Mouse (Mus musculus): ENCODE results near the gene Gipc3.

DNA sequence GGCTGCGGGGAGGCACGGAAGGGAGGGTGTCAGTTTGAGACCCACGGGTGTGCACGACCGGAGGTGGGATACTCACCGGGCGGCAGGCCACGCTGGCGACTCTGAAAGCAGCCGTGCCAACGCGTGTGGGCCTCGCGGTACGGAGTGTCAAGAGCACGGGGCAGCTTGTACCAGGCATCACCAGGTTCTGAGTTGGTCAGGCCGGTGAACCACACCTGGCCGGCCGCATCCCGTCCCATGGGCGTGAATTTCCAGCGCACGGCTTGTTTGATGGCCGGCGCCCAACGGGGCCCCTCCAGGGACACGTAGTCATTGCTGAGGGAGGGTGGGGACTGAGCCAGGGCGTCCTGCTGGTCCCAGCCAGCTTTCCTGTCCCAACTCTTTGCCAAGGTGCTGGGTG, 21.6 kb upstream of the Gipc3 start:
- no peak for TF ChIP-seq CTCF (IDR thresholded peaks at IDR 0.05; ENCODE audit: control insufficient read depth, insufficient read depth, insufficient read length)
- no peak for TF ChIP-seq CEBPB (IDR thresholded peaks at IDR 0.05; ENCODE audit: low read depth)
- TF ChIP-seq MAX (IDR thresholded peaks at IDR 0.05) = no peak
- no peak for TF ChIP-seq USF1 (IDR thresholded peaks at IDR 0.05; ENCODE audit: low read depth)
- TF ChIP-seq MYOG (IDR thresholded peaks at IDR 0.05; ENCODE audit: control insufficient read depth, extremely low read depth, insufficient read length) = no peak

All from C2C12 (cell line).